Mouse (Mus musculus): ENCODE results near the gene Hspa12a. TPM values are rescaled to one million over a fixed set of nuclear protein-coding genes. Genes with fewer than 3 reads are reported as not detected.
"Not testable (repeated sequence)": the region's sequence is repeated elsewhere in the genome, so short reads cannot be mapped to it uniquely, and the experiment has no call there.

Hspa12a gene
- total and polyA plus RNA-seq, 3 experiments: 1.3 TPM; not detected in 2

DNA sequence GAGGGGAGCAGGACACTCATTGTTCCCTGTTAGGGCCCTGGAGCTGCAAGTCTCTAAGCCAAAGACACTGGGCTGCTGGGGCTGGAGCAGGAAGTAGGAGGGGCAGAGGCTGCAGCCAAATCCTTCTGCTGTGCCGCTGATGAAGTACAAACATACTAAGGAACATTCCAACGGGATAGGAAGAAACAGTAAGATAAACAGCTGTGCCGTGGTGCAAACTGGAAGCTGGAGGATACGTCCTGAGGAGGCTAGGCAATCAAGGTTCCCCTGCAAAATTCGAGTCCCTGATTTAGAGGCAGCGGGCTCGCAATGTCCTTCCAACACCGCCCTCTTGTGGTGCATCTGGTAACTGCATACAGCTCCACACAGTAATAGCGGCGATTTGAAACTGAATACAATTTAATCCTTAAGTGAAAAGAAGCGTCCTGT lies 39.5 kb downstream of the Hspa12a start:
- no peak overlapping the region for H3K4me3 ChIP-seq (ENCODE audit: low read depth, low read length)
- no peak for ATAC-seq (ENCODE audit: extremely low read depth, insufficient number of reproducible peaks, low FRiP score, poor library complexity, severe bottlenecking)
- H3K27me3 ChIP-seq (ENCODE audit: insufficient read depth, low read length): peaks cover 8% of the 10 kb centered on the region; the same call in 1 of the 2 replicates
- no peak for DNase-seq (ENCODE audit: low spot score)
- H3K4me1 ChIP-seq (ENCODE audit: insufficient read depth, low read depth, low read length): no peaks in the 10 kb centered on the region
- H3K36me3 ChIP-seq (replicated peaks): no peaks in the 10 kb centered on the region
- no peak for TF ChIP-seq POLR2AphosphoS5 (IDR thresholded peaks at IDR 0.05; ENCODE audit: insufficient replicate concordance, low read depth, low read length)
- TF ChIP-seq TAL1 (conservative IDR thresholded peaks at IDR 0.05; ENCODE audit: low read depth, low read length): no peak
- TF ChIP-seq CTCF (IDR thresholded peaks at IDR 0.05; ENCODE audit: low read depth, low read length): peak; percentile 96
- no peak for TF ChIP-seq GATA1 (IDR thresholded peaks at IDR 0.05; ENCODE audit: borderline replicate concordance, low read length)
- no peak for TF ChIP-seq GATA2 (IDR thresholded peaks at IDR 0.05; ENCODE audit: borderline replicate concordance, low read depth, low read length)
- no peaks in the 10 kb centered on the region for H3K9me3 ChIP-seq (replicated peaks)

DNA sequence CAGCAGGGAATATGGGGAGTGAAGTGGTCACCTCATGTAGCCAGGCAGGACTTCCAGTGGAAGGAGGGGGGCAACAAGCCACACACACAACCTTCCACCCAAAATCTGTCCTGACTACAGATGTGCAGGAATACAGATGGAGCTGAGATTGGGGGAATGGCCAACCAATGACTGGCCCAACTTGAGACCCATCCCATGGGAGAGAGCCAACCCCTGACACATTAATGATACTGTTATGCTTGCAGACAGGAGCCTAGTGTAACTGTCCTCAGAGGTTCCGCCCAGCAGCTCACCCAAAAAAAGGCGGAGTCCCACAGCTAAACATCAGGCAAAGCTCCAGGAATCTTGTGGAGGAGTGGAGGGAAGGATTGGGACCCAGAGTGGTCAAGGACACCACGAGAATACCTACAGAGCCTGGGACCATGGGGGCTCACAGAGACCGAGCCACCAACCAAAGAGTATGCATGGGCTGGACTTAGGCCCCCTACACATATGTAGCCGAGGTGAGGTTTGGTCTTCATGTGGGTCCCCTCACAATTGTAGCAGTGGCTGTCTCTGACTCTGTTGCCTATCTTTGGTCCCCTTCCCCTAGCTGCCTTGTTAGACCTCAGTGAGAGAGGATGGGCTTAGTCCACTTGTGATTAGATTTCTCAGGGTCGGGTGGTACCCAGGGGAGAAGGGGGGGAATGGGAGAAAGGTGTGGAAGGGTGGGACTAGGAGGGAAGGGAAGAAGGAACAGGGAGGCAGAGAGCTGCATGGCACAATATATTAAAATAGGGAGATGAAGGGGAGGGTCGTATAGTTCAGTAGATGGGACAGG lies 40.2 kb downstream of the Hspa12a start:
- Histone ChIP-seq H3K36me3 (replicated peaks) (no peaks in the 10 kb centered on the region), H3K27me3 (ENCODE audit: insufficient read depth, low read length) (peaks cover 8% of the 10 kb centered on the region; the same call in 1 of the 2 replicates), H3K9me3 (replicated peaks) (peaks cover under 1% of the 10 kb centered on the region), H3K4me1 (ENCODE audit: insufficient read depth, low read depth, low read length) (no peaks in the 10 kb centered on the region), H3K4me3 (ENCODE audit: low read depth, low read length) (no peak overlapping the region)
- no peak for DNase-seq (ENCODE audit: low spot score)
- ATAC-seq (ENCODE audit: extremely low read depth, insufficient number of reproducible peaks, low FRiP score, poor library complexity, severe bottlenecking): no peak
- TF ChIP-seq TAL1 (conservative IDR thresholded peaks at IDR 0.05; ENCODE audit: low read depth, low read length) (no peak), POLR2AphosphoS5 (IDR thresholded peaks at IDR 0.05; ENCODE audit: insufficient replicate concordance, low read depth, low read length) (no peak), GATA2 (IDR thresholded peaks at IDR 0.05; ENCODE audit: borderline replicate concordance, low read depth, low read length) (no peak), CTCF (IDR thresholded peaks at IDR 0.05; ENCODE audit: low read depth, low read length) (no peak), GATA1 (IDR thresholded peaks at IDR 0.05; ENCODE audit: borderline replicate concordance, low read length) (no peak)

DNA sequence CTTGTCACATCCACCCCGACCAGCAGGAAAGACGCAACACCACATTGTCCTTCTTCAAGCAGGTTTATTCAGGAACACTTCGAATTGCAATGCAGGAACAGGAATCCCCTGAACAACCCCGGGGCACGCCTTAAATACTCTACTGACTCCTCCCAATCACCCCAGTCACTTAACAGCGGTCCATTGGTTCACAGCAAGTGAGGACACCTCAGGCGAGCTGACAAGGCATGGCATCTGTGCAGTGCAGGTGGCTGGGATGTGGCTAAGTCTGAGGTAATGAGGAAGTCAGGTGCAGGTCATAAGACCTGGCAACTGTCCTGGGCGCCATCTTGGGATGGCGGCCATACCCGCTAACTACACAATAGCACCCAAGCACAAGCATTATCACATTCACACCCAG lies 43.0 kb downstream of the Hspa12a start:
- not testable (repeated sequence) for H3K36me3 ChIP-seq (replicated peaks); H3K4me1 ChIP-seq (ENCODE audit: insufficient read depth, low read depth, low read length); H3K27me3 ChIP-seq (ENCODE audit: insufficient read depth, low read length); ATAC-seq (ENCODE audit: extremely low read depth, insufficient number of reproducible peaks, low FRiP score, poor library complexity, severe bottlenecking); H3K4me3 ChIP-seq (ENCODE audit: low read depth, low read length); DNase-seq (ENCODE audit: low spot score)
- peaks cover 11% of the 10 kb centered on the region for H3K9me3 ChIP-seq (replicated peaks)

DNA sequence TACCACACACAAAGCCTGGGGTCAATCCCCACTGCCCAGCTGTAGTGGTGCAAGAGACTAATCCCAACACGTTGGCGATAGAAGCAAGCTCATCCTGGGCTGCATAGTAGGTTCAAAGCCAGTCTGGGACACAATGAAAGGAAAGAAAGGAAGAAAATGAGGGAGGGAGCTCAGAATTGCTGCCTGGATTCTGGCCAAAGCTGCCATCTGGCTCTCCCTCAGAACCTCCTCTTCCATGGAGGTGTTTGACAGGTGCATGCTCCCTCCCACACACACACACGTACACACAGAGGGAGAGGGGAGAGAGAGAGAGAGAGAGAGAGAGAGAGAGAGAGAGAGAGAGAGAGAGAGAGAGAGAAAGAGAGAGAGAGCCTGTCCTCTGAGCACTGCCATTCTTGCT lies 47.2 kb downstream of the Hspa12a start:
- H3K4me1 ChIP-seq (ENCODE audit: insufficient read depth, low read depth, low read length): no peaks in the 10 kb centered on the region
- H3K36me3 ChIP-seq (replicated peaks): no peaks in the 10 kb centered on the region
- DNase-seq (ENCODE audit: low spot score) (no peak), ATAC-seq (ENCODE audit: extremely low read depth, insufficient number of reproducible peaks, low FRiP score, poor library complexity, severe bottlenecking) (no peak)
- H3K9me3 ChIP-seq (replicated peaks): peaks cover 18% of the 10 kb centered on the region
- H3K4me3 ChIP-seq (ENCODE audit: low read depth, low read length): no peak overlapping the region
- no peak for TF ChIP-seq CTCF (IDR thresholded peaks at IDR 0.05; ENCODE audit: low read depth, low read length)
- no peak for TF ChIP-seq GATA1 (IDR thresholded peaks at IDR 0.05; ENCODE audit: borderline replicate concordance, low read length)
- no peak for TF ChIP-seq POLR2AphosphoS5 (IDR thresholded peaks at IDR 0.05; ENCODE audit: insufficient replicate concordance, low read depth, low read length)
- TF ChIP-seq TAL1 (conservative IDR thresholded peaks at IDR 0.05; ENCODE audit: low read depth, low read length): no peak
- no peak for TF ChIP-seq GATA2 (IDR thresholded peaks at IDR 0.05; ENCODE audit: borderline replicate concordance, low read depth, low read length)
- H3K27me3 ChIP-seq (ENCODE audit: insufficient read depth, low read length): no peaks in the 10 kb centered on the region

DNA sequence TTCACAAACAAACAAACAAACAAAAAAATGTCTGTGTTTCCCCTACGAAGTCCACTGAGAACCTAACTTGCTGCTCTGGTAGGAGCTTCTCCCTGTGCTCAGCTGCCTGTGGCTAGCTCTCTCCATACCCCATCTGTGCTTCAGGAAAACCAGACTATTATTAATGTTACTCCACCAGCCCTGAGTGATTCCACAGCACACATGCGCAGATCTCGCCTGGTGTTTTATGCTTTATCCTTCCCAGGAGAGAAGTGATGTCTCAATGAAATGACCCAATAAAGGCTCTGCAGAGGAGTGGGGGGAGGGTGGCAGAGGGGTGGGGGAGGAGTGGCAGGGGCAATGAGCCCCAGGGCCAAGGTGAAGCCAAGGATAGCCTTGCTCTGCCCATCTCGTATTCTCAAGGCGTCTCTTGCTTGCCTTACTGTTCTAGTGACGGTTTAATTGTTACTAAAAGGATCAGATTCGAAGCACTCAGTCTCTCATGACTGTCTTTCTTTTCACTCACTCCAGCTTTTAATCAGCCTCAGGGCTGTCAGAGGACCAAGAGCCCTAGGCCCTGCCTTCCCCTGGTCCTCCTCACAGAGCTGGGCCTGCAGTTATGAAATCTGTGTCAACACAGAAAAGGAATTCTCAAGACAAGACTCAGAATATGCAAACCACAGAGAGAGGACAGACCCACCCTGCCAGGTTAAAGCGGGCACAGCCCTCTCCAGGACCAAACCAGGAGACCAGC lies 54.0 kb downstream of the Hspa12a start:
- no peak for ATAC-seq (ENCODE audit: extremely low read depth, insufficient number of reproducible peaks, low FRiP score, poor library complexity, severe bottlenecking)
- no peaks in the 10 kb centered on the region for H3K36me3 ChIP-seq (replicated peaks)
- H3K9me3 ChIP-seq (replicated peaks): peaks cover 10% of the 10 kb centered on the region; the same call in 1 of the 2 replicates
- no peak overlapping the region for H3K4me3 ChIP-seq (ENCODE audit: low read depth, low read length)
- H3K27me3 ChIP-seq (ENCODE audit: insufficient read depth, low read length): no peaks in the 10 kb centered on the region
- no peaks in the 10 kb centered on the region for H3K4me1 ChIP-seq (ENCODE audit: insufficient read depth, low read depth, low read length)
- no peak for TF ChIP-seq GATA1 (IDR thresholded peaks at IDR 0.05; ENCODE audit: borderline replicate concordance, low read length)
- TF ChIP-seq POLR2AphosphoS5 (IDR thresholded peaks at IDR 0.05; ENCODE audit: insufficient replicate concordance, low read depth, low read length): no peak
- TF ChIP-seq CTCF (IDR thresholded peaks at IDR 0.05; ENCODE audit: low read depth, low read length): no peak
- TF ChIP-seq TAL1 (conservative IDR thresholded peaks at IDR 0.05; ENCODE audit: low read depth, low read length): no peak
- TF ChIP-seq GATA2 (IDR thresholded peaks at IDR 0.05; ENCODE audit: borderline replicate concordance, low read depth, low read length): no peak
- DNase-seq (ENCODE audit: low spot score): no peak

DNA sequence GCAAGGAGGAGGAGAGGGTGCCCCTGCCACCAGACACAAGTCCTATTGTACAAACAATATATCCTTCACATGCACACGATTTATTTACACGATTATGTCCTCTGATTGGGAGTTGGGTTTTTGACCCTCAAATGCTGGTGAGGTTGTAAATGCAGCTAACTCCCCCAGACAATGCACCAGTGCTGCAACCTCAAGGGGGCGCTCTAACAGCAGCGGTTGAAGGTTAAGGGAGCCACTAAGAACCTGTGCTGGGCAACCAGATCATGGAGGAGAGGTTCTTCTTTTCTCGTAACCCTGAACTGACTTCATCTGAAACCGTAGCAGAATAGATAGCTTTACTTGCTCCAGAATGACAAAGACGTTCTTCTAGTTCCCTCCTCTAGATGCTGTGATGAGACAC lies 57.0 kb downstream of the Hspa12a start:
- Histone ChIP-seq H3K4me1 (ENCODE audit: insufficient read depth, low read depth, low read length) (no peaks in the 10 kb centered on the region), H3K4me3 (ENCODE audit: low read depth, low read length) (no peak overlapping the region), H3K36me3 (replicated peaks) (no peaks in the 10 kb centered on the region), H3K9me3 (replicated peaks) (peaks cover 9% of the 10 kb centered on the region; the same call in 1 of the 2 replicates), H3K27me3 (ENCODE audit: insufficient read depth, low read length) (no peaks in the 10 kb centered on the region)
- TF ChIP-seq POLR2AphosphoS5 (IDR thresholded peaks at IDR 0.05; ENCODE audit: insufficient replicate concordance, low read depth, low read length) (no peak), GATA1 (IDR thresholded peaks at IDR 0.05; ENCODE audit: borderline replicate concordance, low read length) (no peak), CTCF (IDR thresholded peaks at IDR 0.05; ENCODE audit: low read depth, low read length) (no peak), TAL1 (conservative IDR thresholded peaks at IDR 0.05; ENCODE audit: low read depth, low read length) (no peak), GATA2 (IDR thresholded peaks at IDR 0.05; ENCODE audit: borderline replicate concordance, low read depth, low read length) (no peak)
- DNase-seq (ENCODE audit: low spot score) (no peak), ATAC-seq (ENCODE audit: extremely low read depth, insufficient number of reproducible peaks, low FRiP score, poor library complexity, severe bottlenecking) (no peak)

Data from G1E (cell line).